Mouse (Mus musculus): ENCODE data around the gene Gal3st2. TPM values are rescaled to one million over a fixed set of nuclear protein-coding genes. Genes with fewer than 3 reads are reported as not detected.

Gene Gal3st2
- polyA plus RNA-seq (2017; shearing (Covaris generic)), result not detected

DNA sequence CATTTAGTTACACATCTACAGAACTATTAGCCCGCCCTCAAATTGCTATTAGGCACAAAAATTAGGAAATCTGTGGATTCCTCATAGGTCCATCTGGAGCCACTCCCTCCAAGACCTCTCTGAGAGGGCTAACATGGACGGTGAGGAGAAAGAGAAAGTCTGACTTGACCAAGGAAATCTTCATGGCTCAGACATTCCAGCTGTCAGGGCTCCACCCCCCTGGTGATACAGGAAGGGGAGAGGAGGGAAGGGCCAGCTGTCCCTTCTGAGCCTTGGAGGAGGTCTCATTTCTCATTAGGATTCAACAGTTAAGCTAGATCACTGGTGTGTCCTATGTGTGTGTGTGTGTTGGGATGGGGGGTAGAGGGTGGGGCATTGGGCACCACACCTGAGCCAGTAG, at the start of gene Gal3st2:
Gal3st2 (plus strand) TSS at position 259 of the 400 bp plus-strand sequence.

DNA sequence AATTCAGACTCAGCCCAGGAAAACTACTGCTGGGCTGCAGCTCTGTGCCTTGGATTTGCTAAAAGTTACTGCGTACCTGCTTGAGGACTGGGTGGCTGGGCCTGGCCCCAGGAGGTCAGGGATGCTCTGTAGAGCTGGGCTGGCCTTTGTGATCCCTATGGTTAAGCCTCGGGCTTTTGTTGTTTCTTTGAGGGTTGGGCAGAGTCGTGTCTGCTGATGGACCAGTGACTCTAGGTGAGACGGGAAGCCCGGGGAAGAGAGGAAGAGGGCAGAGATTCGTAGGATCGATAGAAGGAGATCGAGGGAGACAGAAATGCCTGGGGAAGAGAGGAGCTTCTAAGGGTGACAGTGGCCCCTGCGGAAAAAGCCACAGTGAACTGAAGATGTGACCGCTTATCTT, 36.5 kb upstream of the Gal3st2 start, which contains the start of gene D2hgdh:
D2hgdh (plus strand) TSS at position 301 of the 400 bp plus-strand sequence.

DNA sequence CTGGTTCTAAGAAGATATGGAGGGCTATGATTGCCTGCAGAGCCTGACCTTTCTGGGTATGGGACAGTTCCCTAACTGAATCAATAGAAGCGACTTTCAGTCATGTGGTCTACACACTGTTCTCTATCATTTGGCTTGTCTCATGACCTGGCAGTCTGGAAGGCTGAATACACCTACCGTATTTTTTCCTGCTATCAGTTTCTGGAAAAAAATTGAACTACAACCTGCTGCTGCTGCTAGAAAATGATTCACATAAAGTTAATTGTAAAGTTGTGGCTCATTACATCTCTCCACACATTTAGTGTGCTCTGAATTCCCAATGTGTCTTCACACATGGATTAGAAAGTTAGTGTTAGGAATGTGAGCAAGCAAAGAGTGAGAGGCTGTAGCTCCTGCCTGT, 56.9 kb downstream of the Gal3st2 start, which contains the start of gene Gal3st2b:
Gal3st2b (plus strand) TSS at position 301 of the 400 bp plus-strand sequence.

Other genes with a start within 250 kb of the Gal3st2 start
- 129 TPM for gene Stk25, start 202.6 kb upstream of the Gal3st2 start, polyA plus RNA-seq (2017; shearing (Covaris generic))
- not detected for gene Bok, start 175.6 kb upstream of the Gal3st2 start, polyA plus RNA-seq (2017; shearing (Covaris generic))
- 104 TPM for gene Atg4b, start 109.8 kb upstream of the Gal3st2 start, polyA plus RNA-seq (2017; shearing (Covaris generic))
- 24.3 TPM for gene Thap4, start 106.4 kb upstream of the Gal3st2 start, polyA plus RNA-seq (2017; shearing (Covaris generic))
- 47.6 TPM for gene Dtymk, start 59.4 kb upstream of the Gal3st2 start, polyA plus RNA-seq (2017; shearing (Covaris generic))
- 52.7 TPM for gene Ing5, start 57.3 kb upstream of the Gal3st2 start, polyA plus RNA-seq (2017; shearing (Covaris generic))
- 23.7 TPM for gene D2hgdh, start 36.4 kb upstream of the Gal3st2 start, polyA plus RNA-seq (2017; shearing (Covaris generic))
- gene Gal3st2b, start 57.0 kb downstream of the Gal3st2 start, polyA plus RNA-seq (2017; shearing (Covaris generic)), result not detected
- gene Gal3st2c, start 129.2 kb downstream of the Gal3st2 start, polyA plus RNA-seq (2017; shearing (Covaris generic)), result 0.10 TPM
- gene Neu4, start 159.1 kb downstream of the Gal3st2 start, polyA plus RNA-seq (2017; shearing (Covaris generic)), result 0.14 TPM
- gene Pdcd1, start 191.2 kb downstream of the Gal3st2 start, polyA plus RNA-seq (2017; shearing (Covaris generic)), result 188 TPM